Mouse (Mus musculus) left cerebral cortex, postnatal 4 days (tissue): ENCODE data around the gene Slc30a4. TPM values are rescaled to one million over a fixed set of nuclear protein-coding genes. Genes with fewer than 3 reads are reported as not detected.

Experiments
- microRNA-seq: library from miRNA; unstranded; fragments of <30 nt; microRNA quantifications from one replicate; pipeline ENCODE4 v1.2.0, GENCODE M21; 2022
- total RNA-seq, 2 experiments: library from RNA; stranded (reverse); gene quantifications; 2 replicates each; pipeline ENCODE4 v1.2.3; 2021

The Slc30a4 gene
- total RNA-seq, 2 experiments from 2014 or later: 36.4 to 40.0 TPM

Small RNAs within 50 kb of the gene (microRNA-seq; reads per million reads assigned to microRNA genes)
- gene Mir147: 2.1 reads per million

Other genes starting within 250 kb of the Slc30a4 start
- under 1 TPM in 1 of 2 experiments, not detected in 1; 0.12 TPM for gene Gm14085, start 217.7 kb downstream of the Slc30a4 start, total RNA-seq
- 10 to 100 TPM; 63.7 to 69.4 TPM for gene Gatm, start 91.4 kb downstream of the Slc30a4 start, total RNA-seq
- gene AA467197, start 65.7 kb downstream of the Slc30a4 start, total RNA-seq: not detected
- gene Bloc1s6, start 35.8 kb upstream of the Slc30a4 start, total RNA-seq: 10 to 100 TPM; 47.7 to 49.6 TPM
- 1 to 10 TPM; 1.6 to 4.1 TPM for gene Sqor, start 62.6 kb upstream of the Slc30a4 start, total RNA-seq